Mouse (Mus musculus) lung, embryonic 14.5 days (tissue): ENCODE results near the gene Chrna3. TPM values are rescaled to one million over a fixed set of nuclear protein-coding genes. Genes with fewer than 3 reads are reported as not detected.

Source experiments
- ATAC-seq: fragments of 200-750 bp; cut with Nextera tagmentation; 2 replicates; pipeline ENCODE4 v1.8.0; 2017; ENCODE audit warnings: mild to moderate bottlenecking, moderate TSS enrichment, moderate library complexity; ENCODE audit not compliant: insufficient read depth
- DNase-seq: peaks from one replicate; pipeline ENCODE4 v3.0.0-alpha.2; 2015
- H3K27ac ChIP-seq: fragments of 300-500 bp; sonication (generic); 2 replicates; pipeline ENCODE4 v1.5.1; 2014; ENCODE audit warnings: low read depth, mild to moderate bottlenecking, moderate library complexity
- H3K27me3 ChIP-seq: fragments of 300-500 bp; sonication (generic); 2 replicates; pipeline ENCODE4 v1.6.1; 2014; ENCODE audit warnings: low read length, control low read depth; ENCODE audit not compliant: insufficient read depth
- H3K36me3 ChIP-seq: fragments of 300-500 bp; sonication (generic); 2 replicates; pipeline ENCODE4 v1.6.1; 2014; ENCODE audit warnings: control low read depth; ENCODE audit not compliant: insufficient read depth
- H3K4me1 ChIP-seq: fragments of 300-500 bp; sonication (generic); 2 replicates; pipeline ENCODE4 v1.6.1; 2014; ENCODE audit warnings: antibody characterized with exemption, control low read depth; ENCODE audit not compliant: insufficient read depth
- H3K4me2 ChIP-seq: fragments of 300-500 bp; sonication (generic); 2 replicates; pipeline ENCODE4 v1.6.1; 2014; ENCODE audit warnings: mild to moderate bottlenecking
- H3K4me3 ChIP-seq: fragments of 300-500 bp; sonication (generic); 2 replicates; pipeline ENCODE4 v1.5.1; 2014; ENCODE audit warnings: low read depth, low read length
- H3K9ac ChIP-seq: fragments of 300-500 bp; sonication (generic); 2 replicates; pipeline ENCODE4 v1.6.1; 2014
- H3K9me3 ChIP-seq: fragments of 300-500 bp; sonication (generic); 2 replicates; pipeline ENCODE4 v1.6.1; 2016; ENCODE audit warnings: low read depth, low read length, control low read depth
- CTCF ChIP-seq: IDR thresholded peaks from 2 replicates; pipeline ENCODE4 v1.5.1; 2016; ENCODE audit warnings: antibody characterized with exemption, low read depth
- WGBS: fragments of 180-500 bp; shearing (Covaris S2); extraction: QIAGEN DNeasy Blood & Tissue Kit; methylation state at CpG from one replicate; pipeline ENCODE4 v1.1.7; 2014; 5-methylcytosine and 5-hydroxymethylcytosine counted together
- polyA plus RNA-seq: library from polyadenylated mRNA; unstranded; fragments of >200 nt; fragmentation: Nextera tagmentation; extraction: Ambion mirVana; gene quantifications from 2 replicates; pipeline ENCODE4 v1.2.1, GENCODE M21; 2014

The Chrna3 gene
- polyA plus RNA-seq, 1 experiment from 2014 or later: 0.16 TPM

- no peak overlapping the region for H3K9ac ChIP-seq
- 9% methylated on average over 38 of the region's 38 CpGs for WGBS
- no peaks in the 10 kb centered on the region for H3K9me3 ChIP-seq
- no peaks in the 10 kb centered on the region for H3K4me1 ChIP-seq
- peak overlapping the region; percentile 48 for H3K4me2 ChIP-seq
- no peak for DNase-seq
- peak overlapping the region; percentile 27; the same call in 1 of the 2 replicates for H3K4me3 ChIP-seq
- no peak overlapping the region for H3K27ac ChIP-seq
- ATAC-seq: peak; percentile 24; the same call in 1 of the 2 replicates
- no peak for TF ChIP-seq CTCF
- no peaks in the 10 kb centered on the region for H3K36me3 ChIP-seq
- H3K27me3 ChIP-seq: peaks cover 37% of the 10 kb centered on the region
Measured at GRCm38 (mm10) chr9:55025534-55026274, 658 bp downstream of the Chrna3 start.

- Histone ChIP-seq H3K36me3 (no peaks in the 10 kb centered on the region), H3K4me1 (no peaks in the 10 kb centered on the region), H3K4me2 (no peak overlapping the region), H3K27ac (no peak overlapping the region), H3K27me3 (peaks cover 37% of the 10 kb centered on the region), H3K4me3 (no peak overlapping the region), H3K9ac (no peak overlapping the region), H3K9me3 (no peaks in the 10 kb centered on the region)
- peak; percentile 88 for DNase-seq
- TF ChIP-seq CTCF: peak; percentile 90
- ATAC-seq: peak; percentile 38; the same call in 1 of the 2 replicates
- 36% methylated on average over 13 of the region's 13 CpGs for WGBS
Measured at GRCm38 (mm10) chr9:55023902-55024583, 2.3 kb downstream of the Chrna3 start.

- WGBS: 88% methylated on average over 5 of the region's 5 CpGs
- H3K9me3 ChIP-seq: no peaks in the 10 kb centered on the region
- ATAC-seq (no peak), DNase-seq (no peak)
- no peak for TF ChIP-seq CTCF
- H3K9ac ChIP-seq: no peak overlapping the region
- no peak overlapping the region for H3K27ac ChIP-seq
- no peak overlapping the region for H3K4me2 ChIP-seq
- peaks cover 37% of the 10 kb centered on the region for H3K27me3 ChIP-seq
- H3K36me3 ChIP-seq: no peaks in the 10 kb centered on the region
- no peak overlapping the region for H3K4me3 ChIP-seq
- H3K4me1 ChIP-seq: no peaks in the 10 kb centered on the region
Measured at GRCm38 (mm10) chr9:55023326-55023725, 3.0 kb downstream of the Chrna3 start.

- H3K27me3 ChIP-seq: no peaks in the 10 kb centered on the region
- H3K9ac ChIP-seq: no peak overlapping the region
- H3K27ac ChIP-seq: no peak overlapping the region
- ATAC-seq: no peak
- no peaks in the 10 kb centered on the region for H3K4me1 ChIP-seq
- no peak for DNase-seq
- H3K4me2 ChIP-seq: no peak overlapping the region
- H3K9me3 ChIP-seq: no peaks in the 10 kb centered on the region
- no peaks in the 10 kb centered on the region for H3K36me3 ChIP-seq
- WGBS: 50% methylated on average over 3 of the region's 3 CpGs
- TF ChIP-seq CTCF: no peak
- H3K4me3 ChIP-seq: no peak overlapping the region
Measured at GRCm38 (mm10) chr9:55016926-55017325, 9.4 kb downstream of the Chrna3 start.

GRCm38 (mm10) chr9:55010588-55011350 lies 15.6 kb downstream of the Chrna3 start:
- no peak overlapping the region for H3K4me3 ChIP-seq
- H3K9me3 ChIP-seq: no peaks in the 10 kb centered on the region
- H3K4me1 ChIP-seq: no peaks in the 10 kb centered on the region
- no peak overlapping the region for H3K9ac ChIP-seq
- no peaks in the 10 kb centered on the region for H3K27me3 ChIP-seq
- H3K27ac ChIP-seq: no peak overlapping the region
- WGBS: 33% methylated on average over 6 of the region's 6 CpGs
- H3K36me3 ChIP-seq: no peaks in the 10 kb centered on the region
- ATAC-seq: no peak
- 0 out of 2 replicates have a peak, but pooled peaks have one; percentile 15 for TF ChIP-seq CTCF
- no peak overlapping the region for H3K4me2 ChIP-seq
- peak; percentile 10 for DNase-seq

- ATAC-seq (no peak), DNase-seq (no peak)
- 66% methylated on average over 2 of the region's 2 CpGs for WGBS
- Histone ChIP-seq H3K36me3 (no peaks in the 10 kb centered on the region), H3K27me3 (no peaks in the 10 kb centered on the region), H3K4me1 (no peaks in the 10 kb centered on the region), H3K4me2 (no peak overlapping the region), H3K27ac (no peak overlapping the region), H3K4me3 (no peak overlapping the region), H3K9me3 (no peaks in the 10 kb centered on the region), H3K9ac (no peak overlapping the region)
- no peak for TF ChIP-seq CTCF
Measured at GRCm38 (mm10) chr9:55009692-55010091, 16.7 kb downstream of the Chrna3 start.

- Histone ChIP-seq H3K4me1 (no peaks in the 10 kb centered on the region), H3K27me3 (no peaks in the 10 kb centered on the region), H3K36me3 (no peaks in the 10 kb centered on the region), H3K4me3 (no peak overlapping the region), H3K9ac (no peak overlapping the region), H3K27ac (no peak overlapping the region), H3K4me2 (no peak overlapping the region), H3K9me3 (no peaks in the 10 kb centered on the region)
- ATAC-seq: no peak
- TF ChIP-seq CTCF: no peak
- 49% methylated on average over 4 of the region's 4 CpGs for WGBS
- DNase-seq: no peak
Measured at GRCm38 (mm10) chr9:55003609-55004008, 22.8 kb downstream of the Chrna3 start.
